Mouse (Mus musculus) right cerebral cortex, postnatal 14 days (tissue): Measurements from ENCODE around the gene Ahcy.
A peak's percentile ranks its signal among the peaks of the same experiment; 100 is the strongest.
"Not testable (repeated sequence)": the region's sequence is repeated elsewhere in the genome, so short reads cannot be mapped to it uniquely, and the experiment has no call there.

Source experiments
- DNase-seq: peaks from one replicate; pipeline ENCODE4 v3.0.0; 2022

Ahcy gene

DNA sequence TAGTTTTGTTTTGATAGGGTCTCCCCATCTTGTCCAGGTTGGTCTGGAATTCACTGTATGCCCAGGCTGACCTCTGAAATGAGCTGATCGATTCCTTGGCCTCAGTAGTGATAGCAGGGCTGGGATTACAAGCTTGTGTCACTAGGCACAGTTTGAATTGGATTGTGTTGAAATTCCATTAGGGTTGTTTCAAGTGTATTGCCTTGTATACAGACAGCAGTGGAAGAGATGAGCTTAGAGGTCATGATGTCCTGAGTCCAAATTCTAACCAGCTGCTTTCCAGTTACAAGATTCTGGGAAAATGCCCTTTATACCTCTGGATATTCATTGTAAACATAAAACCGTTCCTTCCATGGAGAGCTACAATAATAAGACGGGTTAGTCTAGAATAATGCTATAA is 950 bp downstream of the Ahcy start:
- no peak for DNase-seq

DNA sequence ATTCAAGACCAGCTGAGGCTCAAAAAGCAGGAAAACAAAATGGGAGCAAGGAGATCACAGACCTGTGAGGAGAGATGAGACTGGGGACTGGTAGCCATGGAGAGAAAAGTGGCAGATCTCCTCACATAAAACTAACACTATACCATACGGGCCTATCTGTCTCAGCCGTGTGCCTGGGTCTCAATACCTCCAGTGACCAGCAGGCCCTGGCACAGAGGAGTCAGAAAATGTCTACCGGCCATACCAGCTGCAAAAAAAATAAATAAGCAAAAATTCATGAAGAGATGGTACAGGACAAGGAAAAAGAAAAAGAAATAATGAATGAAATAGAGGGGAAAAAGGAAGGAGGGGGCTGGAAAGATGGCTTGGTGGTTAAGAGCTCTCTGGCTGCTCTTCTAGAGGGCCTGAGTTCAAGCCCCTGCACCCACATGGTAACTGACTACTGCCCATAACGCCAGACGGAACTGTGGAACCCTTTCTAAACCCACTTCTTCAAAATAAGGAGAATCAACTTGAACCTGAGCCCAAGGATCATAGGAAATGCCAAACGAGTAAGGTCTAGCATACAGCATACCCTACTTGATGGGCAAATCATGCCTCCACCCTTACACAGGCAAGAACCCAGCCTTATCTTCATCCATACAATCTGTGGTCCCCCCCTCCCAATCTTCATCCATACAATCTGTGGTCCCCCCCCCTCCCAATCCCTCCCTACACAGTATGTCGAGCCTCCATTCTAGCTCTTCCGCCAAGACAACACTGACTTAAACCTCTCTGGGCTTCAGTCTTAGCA is 1.7 kb downstream of the Ahcy start:
- no peak for DNase-seq

DNA sequence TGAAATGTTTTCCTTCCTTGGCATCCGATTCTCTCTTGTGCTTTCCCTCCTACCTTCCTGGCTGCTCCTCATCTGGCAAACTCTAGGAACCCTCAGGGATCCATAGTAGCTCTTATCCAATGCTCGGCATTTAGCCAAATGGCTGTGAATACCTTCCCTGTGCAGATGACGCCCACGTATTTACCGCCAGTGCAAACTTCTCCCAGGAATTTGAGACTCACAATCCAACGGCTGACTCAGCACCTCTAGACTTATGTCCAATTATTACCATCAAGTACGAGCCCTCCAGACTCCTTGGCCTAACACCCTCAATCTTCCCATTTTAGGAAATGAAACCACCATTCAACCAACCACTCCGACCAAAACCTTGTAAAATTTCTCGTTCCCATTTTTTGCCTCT is 3.3 kb downstream of the Ahcy start:
- no peak for DNase-seq

DNA sequence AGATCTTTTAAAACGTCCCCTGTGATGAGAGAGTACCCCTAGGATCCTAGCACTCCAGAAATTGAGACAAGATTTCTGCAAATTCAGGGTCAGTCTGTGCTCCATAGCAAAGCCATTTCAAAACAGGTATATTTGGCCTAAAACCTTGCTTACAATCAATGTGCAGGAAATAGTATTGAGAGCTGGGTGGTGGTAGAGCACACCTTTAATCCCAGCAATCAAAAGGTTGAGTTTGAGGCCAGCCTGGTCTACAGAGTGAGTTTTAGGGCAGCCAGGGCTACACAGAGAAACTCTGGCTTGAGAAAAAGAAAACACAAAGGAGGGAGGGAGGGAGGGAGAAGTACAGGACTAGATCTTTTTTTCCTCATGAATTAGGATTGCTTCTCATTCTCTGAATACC is 16.9 kb downstream of the Ahcy start:
- DNase-seq: no peak

DNA sequence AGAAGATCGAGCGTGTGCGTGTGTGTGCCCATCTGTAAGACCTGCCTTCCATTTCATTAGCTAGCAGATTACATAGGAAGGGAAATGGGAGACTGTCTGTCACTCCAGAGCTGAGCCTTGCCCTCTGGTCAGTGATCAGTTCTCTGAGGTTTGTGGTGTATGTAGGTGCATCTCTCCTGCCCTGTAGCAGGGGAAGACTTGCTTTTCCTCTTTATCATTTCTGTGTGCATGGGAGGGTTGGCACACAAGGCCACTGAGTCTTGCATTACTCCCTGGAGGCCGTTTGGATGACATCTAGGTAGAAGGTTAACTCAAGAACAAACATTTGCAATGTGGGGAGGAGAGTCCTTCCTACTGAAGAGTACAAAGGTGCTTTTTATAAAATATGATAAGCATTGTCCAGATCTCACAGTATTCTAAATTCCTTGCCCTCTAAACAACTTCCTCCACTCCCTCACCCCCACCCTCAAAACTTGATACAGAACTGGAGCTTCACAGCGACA is 18.2 kb downstream of the Ahcy start:
- DNase-seq: no peak

DNA sequence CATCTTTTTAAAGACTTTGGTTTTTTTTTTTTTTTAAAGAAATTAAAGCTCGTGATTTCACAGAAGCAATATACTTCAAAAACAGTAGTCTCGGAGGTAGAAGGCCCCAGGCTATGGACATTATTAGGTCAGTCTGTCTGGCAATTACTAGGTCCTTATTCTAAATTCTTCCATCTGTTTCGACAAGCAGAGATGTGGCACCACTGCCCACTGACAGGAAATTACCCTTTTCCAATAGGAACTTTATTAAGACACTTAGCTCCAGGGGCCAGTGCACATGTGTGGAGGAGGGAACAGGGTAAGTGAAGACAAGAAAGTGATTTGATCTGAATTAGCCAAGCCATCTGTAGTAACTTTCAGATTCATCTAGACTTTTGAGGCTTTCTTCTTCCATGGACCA is 19.6 kb downstream of the Ahcy start:
- DNase-seq: no peak

DNA sequence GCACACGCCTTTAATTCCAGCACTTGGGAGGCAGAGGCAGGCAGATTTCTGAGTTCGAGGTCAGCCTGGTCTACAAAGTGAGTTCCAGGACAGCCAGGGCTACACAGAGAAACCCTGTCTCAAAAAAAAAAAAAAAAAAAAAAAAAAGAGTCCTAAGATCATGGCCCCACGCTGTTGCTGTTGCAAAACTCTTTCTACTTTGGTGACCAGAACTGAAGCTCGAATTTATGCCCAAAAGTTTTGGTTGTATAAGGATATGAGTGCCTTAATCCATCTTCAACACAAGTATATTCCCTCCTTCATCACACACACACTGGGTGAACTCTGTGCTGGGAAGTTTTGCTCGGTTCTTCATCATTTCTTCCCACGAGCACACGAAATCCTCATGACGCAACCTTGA is 20.8 kb downstream of the Ahcy start:
- not testable (repeated sequence) for DNase-seq

DNA sequence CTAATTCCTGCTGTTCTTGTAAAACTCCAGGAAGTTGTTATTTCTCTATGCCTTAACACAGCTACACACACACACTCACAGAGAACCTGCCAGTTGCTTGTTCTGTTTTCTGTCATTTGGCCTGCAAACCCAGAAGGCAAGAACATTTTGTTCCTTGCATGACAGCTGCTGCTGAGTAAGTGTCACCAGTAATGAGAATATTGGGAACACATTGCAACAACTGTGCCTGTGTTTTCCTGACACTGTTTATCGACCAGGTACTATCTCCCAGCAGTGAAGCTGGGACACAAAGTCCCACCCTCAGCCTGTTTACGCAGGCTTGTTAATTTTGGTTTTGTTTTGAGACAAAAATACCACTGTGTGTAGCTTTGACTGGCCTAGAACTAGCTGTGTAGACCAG is 21.6 kb downstream of the Ahcy start:
- DNase-seq: no peak

DNA sequence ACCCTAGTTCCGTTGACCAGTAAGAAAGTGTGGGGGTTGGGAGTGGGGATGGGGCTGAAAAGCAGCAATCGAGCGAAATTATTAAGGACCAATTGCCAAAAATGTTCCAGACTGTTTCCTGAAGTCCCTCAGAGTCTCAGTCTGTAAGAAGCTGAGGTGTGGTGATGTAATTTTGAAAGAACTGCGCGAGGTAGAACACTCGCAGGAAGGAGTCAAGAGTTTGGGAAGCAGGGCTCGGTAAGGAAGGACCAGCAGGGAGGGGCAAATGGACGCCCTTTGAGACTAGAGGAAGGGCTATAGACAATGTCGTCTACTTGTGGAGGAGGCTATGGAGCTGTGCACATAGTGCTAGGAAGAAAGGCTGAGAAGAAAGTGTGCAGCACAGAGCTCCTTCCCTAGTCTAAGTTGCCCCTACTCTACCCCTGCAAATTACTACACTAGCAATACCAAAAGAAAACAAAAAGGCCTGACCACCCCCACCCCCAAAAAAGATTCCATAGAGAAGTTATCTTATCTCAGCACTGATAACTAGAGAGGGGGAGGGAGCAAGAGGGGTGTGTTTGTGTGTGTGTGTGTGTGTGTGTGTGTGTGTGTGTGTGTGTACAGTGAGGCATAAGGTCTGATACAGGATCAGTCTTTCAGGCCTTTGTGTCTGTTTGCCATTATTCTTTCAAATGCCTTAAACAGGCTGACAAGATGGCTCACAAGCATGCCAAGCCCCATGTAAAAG is 22.5 kb downstream of the Ahcy start:
- DNase-seq: no peak

DNA sequence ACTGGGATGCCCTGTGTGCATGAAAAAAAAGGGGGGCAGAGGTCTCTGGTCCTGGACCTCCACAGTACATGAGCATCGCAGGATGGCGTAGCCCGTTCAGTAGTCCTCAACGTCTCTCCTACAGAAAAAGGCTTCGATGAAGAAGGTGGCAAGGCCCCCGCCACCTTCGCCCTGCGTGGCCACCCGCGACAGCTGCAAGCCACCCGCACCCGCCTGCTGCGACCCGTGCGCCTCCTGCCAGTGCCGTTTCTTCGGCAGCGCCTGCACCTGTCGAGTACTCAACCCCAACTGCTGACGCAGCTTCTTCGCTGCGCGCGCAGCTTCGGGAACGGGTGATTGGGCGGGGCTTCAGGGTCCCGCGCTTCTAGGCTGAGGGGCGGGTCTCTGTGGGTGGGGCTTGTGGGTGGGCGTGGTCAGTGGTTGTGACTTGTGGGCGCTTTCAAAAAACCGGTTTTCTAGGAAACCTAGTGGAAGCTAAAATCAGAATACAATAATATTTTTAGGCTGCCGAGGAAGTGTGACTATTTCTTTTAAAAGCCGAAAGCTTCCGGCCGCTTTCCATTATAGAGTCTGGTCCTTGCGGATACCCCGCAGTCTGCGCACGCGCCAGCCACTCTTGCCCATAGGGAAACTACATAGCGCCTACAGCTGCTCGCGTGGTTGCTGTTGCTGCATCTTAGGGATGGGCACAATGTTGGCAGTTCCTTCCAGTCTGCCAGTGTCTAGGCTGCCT is 23.6 kb downstream of the Ahcy start:
- DNase-seq: peak; percentile 97

DNA sequence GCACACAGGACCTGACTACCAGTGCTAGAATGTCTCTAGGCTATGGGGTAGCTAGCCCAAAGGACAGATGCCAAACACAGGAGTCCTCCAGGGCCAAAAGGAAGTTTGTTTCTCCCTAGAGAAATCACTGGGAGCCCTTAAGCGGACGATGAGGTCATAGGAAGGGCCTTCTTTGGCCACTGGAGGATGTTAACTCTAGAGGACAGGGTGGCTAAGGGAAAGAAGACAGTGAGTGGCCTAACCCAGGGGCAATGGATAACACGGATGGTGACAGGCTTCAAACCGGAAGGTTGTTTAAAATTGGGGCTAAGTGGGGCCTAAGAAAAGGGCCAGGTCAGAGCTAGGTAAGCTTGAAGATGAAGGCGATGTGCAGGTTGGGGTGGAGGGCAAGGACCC is 24.2 kb downstream of the Ahcy start:
- no peak for DNase-seq

DNA sequence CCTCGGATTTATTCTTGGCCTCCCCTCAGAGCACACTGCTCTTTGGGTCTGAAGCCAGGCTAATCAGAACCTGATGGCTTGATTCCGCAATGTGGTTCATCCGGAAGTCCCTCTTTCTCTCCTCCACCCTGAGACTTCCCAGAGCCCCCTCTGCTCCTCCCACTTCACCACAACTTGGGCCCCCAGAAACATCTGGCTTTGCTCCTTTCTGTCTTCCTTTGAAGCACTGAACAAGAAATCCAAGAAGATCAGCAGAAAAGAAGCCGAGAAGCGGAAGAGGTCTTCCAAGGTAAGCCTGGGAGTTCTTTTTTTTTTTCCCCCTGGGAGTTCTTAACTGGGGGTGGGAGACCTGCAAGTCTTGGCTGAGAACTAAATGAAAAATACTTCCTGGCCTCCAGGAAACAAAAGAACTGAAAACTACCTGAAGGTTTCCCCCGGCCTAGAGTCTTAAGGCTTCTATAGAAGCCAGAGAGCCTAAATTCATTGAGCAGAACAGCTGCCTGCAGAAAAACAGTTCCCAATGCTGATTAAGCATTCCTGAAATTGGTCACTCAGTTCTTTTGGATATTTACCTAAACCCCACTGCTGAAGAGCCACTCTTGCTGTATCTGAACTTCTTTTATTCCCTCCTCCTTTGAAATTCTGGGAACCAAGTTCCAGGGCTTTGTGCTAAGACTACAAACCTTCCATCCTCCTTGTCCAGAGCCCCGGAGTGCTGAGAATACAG is 26.7 kb downstream of the Ahcy start:
- no peak for DNase-seq

DNA sequence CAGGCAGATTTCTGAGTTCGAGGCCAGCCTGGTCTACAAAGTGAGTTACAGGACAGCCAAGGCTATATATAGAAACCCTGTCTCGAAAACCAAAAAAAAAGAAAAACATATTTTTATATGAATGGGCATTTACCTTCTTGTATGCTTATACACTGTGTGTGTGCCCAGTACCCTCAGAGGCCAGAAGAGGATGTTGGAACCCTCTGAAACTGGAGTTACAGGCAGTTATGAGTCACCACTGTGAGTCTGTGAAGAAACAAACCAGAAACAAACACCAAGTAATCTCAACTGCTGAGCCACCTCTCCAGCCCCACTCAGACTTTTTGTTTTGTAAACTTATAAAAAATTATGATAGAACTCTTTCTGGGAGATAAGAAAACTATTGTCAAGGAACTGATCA is 27.5 kb downstream of the Ahcy start:
- no peak for DNase-seq

DNA sequence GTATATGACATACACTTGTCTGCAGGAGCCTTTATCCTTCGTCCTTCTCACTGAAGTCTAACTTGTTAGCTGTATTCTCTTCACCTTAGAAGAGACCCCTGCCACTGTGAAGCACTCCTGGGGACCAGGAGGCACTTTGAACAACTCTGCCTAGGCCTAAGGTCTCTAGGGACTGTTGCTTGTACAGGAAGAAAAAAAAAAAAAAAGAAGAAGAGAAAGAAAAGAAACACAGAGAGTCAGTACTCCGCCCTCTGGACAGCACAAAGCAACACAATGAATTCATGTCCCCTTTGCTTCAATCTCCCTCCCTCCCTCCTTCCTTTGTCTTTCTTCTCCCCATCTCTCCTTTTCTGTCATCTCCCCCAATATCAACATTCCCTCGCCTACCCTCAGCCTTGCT is 29.2 kb downstream of the Ahcy start:
- DNase-seq: no peak

DNA sequence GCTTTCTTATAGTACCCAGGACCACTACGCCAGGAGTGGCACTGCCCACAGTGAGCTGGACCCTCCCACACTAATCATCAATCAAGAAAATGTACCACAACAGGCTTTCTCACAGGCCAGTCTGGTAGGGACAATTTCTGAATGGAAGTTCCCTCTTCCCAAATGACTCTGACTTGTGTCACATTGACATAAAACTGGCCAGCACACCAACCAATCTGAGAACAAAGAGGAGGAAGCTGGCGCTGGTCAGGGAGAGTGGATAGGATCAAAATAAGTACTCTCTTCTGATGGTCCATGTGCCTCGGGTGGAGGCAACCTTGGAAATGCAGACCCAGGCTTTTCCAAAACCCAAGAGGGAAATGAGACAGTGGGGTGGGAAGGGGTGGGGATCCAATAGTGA is 29.8 kb downstream of the Ahcy start:
- DNase-seq: no peak

DNA sequence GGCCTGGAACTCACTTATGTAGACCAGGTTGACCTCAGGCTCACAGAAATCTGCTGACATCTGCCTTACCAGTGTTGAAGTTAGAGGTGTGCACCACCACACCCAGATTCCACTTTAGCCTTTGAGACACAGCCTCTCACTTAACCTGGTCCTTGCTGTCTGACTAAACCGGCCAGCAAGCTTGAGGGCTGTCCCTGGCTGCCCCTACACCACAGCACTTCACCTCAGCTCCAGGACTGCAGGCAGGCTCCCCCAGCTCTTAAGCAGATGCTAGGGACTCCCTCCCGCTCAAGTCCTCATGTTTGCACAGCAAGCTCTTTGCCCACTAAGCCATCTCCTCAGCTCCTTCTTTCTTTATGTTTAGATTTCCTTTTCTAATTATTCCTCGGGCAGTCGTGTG is 34.3 kb downstream of the Ahcy start:
- no peak for DNase-seq

DNA sequence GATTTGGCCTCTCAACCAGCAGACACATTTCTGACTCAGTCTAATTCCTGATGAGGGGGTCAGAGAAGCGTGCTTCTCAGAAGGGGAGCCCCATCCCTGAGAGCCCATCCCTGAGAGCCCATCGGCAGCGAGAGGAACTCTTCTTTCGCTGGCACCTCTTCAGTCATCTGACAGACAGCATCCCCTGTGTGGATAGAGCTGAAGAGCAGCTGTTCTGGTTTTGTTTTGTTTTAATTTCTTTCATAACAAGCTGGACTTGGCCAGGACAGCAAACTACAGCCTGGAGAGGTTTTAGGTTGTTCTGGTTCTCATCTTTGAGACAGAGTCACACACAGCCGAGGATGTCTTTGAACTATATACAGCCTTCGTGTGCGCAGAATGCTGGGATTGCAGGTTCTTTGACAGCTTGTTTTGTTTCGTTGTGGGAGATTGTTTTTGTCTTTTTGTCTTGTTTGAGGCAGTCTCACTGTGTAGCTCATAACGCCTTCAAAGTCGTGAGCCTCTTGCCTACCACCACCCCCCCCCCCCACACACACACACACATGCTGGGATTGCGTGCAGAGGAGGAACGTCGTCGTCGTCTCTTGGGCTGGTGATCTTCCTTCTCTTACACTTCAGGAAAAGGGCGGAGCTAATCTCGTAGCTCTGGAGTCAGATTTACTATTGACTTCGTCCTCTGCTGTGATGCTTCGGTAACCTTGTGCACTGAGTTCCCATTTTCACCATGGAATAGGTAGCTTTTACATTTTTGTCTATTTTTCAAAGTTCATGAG is 41.2 kb downstream of the Ahcy start:
- DNase-seq: no peak

DNA sequence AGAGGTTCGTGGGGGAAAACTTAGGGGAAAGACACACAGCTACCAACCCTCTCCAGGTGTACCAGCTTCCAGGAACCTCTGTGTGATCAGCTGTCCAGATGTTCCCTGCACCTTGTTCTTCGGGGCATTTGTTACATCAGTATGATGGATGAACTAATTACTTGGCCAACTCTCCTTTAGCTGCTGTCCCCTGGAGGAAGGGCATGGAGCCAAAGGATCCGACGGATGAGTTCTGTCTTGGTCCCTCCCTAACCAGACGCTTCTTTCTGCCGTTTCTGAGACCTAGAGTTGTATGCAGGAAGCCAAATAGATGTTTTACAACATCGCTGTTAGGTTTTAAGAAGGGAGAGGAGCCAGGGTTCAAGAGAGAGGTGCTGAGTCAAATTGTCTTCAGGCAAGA is 43.5 kb downstream of the Ahcy start:
- DNase-seq: no peak

DNA sequence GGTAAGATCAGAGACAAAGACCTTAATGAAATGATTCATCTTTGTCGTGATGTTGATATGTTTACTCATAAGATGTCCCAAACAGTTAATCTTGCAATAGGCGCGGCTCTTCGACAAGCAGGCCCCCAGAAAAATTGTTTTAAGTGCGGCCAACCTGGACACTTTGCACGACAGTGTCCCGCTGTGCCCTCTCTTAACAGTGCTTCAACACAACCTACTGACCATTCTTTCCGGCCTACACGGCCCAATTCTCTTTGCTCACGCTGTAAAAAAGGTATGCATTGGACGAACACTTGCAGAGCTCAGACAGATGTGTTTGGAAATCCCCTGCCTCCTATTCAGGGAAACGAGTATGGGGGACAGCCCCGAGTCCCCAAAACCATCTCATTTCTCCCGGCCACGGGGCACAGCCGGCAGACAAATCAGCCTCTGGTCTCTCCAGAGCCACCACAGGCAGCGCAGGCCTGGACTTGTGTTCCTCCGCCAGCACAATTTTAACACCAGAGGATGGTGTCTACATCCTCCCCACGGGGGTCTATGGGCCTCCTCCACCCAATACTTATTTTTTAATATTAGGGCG is 54.0 kb downstream of the Ahcy start:
- not testable (repeated sequence) for DNase-seq

DNA sequence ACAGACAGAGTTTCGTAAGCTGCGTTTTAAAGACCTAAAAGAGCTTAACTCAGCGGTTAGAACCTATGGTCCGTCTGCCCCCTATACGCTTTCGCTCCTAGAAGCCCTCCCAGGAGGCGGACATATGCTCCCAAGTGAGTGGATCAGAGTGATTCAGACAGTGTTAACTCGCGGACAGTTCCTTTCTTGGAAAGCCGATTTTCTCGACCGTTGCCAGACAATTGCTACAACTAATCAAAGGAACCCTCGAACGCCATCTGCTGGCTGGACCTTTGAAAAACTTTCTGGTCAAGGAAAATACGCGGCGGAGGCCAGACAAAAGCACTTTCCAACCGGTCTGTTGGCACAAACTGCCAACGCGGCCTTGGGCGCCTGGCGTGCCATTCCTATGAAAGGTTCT is 54.6 kb downstream of the Ahcy start:
- DNase-seq: peak; percentile 86

DNA sequence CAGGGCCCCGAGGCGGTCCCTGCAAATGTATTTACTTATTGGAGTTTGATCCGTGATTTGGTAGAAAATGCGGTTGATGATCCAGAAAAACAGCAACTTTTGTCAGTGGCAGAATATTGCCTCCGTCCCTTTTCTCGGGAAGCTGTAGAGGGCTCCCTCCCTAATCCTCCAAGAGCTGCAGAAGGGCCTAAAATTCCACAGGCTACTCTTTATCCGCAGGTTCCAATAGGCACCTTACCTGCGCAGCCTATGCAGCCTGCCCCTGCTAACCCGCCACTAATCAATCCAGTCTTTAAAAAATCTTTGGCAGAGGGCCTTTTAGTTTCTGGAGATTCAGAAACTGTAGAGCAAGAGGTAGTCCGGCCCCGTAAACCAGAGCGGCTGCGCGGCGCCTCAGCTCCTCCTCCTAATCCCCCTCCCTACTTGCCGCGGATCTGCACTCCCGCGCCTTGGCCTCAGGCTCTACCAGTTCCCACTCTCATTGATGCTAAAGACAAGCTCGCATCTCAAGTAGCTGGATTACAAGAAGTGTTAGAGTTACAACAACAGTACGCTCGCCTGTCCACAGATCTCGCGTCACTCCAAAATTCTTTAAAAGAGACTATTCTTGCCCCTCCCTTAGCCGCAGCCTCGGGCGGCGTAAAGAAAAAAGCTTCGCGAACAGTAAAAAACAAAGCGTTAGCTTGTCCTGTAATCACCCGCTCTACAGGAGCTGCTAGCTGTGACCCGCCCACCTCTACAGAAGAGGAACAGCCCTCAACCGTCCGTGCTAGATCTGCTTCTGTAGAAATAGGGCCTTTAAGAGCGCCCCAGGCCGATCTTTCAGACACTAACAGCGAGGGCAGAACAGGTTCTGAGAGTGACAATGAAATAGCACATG is 55.3 kb downstream of the Ahcy start:
- peak; percentile 67 for DNase-seq
